Mouse (Mus musculus): ENCODE results near the gene Capza1. TPM values are rescaled to one million over a fixed set of nuclear protein-coding genes. Genes with fewer than 3 reads are reported as not detected.

Gene Capza1
- polyA plus RNA-seq, 1 experiment from 2014 or later: 208 TPM

- peak within 1 kb of the TSS; percentile 80 for H3K4me2 ChIP-seq
- no peak within 1 kb of the TSS for H3K27ac ChIP-seq
- H3K36me3 ChIP-seq (replicated peaks): no peaks in the 10 kb centered on the region
- no peaks in the 10 kb centered on the region for H3K9me3 ChIP-seq
- H3K4me1 ChIP-seq: peaks cover 24% of the 10 kb centered on the region
- peak within 1 kb of the TSS; percentile 44 for H3K4me3 ChIP-seq (replicated peaks)
- peaks cover 99% of the 10 kb centered on the region for H3K27me3 ChIP-seq
- H3K9ac ChIP-seq: peak within 1 kb of the TSS; percentile 44
- ATAC-seq (ENCODE audit: low FRiP score): peak; percentile 17; the same call in 1 of the 2 replicates
- WGBS: under 1% methylated on average over 26 of the region's 26 CpGs
Observed at GRCm38 (mm10) chr3:104781471-104781903, 82.8 kb downstream of the Capza1 start, which contains the start of gene Fam19a3. Gene Fam19a3, minus strand, starts transcription at chr3:104781840.

DNA sequence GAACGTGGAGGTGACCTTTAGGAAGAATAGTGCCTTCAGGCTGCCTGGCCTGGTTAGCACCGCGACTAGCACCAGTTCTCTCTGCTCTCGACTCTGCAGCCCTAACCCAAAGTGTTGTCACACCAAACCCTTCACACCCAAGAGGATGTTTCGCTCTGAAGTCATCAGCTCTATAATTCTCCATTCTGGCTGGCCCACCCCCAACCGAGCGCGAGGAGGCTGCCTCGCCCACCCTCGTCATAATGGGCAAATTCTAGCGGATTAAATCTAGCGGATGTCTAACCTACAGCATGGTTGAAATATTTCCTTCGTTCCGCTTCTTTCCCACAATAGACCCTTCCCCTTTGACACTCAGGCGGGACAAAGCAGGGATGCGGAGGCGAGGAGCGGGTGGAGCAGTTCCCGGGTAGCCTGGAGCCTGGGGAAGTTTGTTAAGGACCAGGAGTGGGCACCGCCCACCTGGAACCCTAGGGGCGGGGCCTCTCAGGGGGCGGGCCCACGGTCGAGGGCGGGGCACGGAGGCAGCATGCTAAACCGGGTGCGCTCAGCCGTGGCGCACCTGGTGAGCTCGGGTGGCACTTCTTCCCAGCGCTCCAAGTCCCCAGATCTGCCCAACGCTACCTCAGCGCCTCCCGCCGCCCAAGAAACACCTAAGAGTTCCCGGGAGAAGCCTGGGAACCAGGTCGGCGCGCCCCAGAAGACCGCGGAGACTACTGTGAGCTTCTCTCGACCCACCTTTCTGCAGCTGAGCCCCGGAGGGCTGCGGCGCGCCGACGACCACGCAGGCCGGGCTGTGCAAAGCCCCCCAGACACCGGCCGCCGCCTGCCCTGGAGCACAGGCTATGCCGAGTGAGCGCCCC lies 83.5 kb downstream of the Capza1 start, which contains the start of gene Ppm1j:
Gene Ppm1j, plus strand, starts transcription at position 496 of the 860 bp plus-strand sequence.
- Histone ChIP-seq H3K36me3 (replicated peaks) (no peaks in the 10 kb centered on the region), H3K9ac (peak within 1 kb of the TSS; percentile 44), H3K27ac (no peak within 1 kb of the TSS), H3K4me3 (replicated peaks) (peak within 1 kb of the TSS; percentile 44), H3K9me3 (no peaks in the 10 kb centered on the region), H3K27me3 (peaks cover 100% of the 10 kb centered on the region), H3K4me2 (peak within 1 kb of the TSS; percentile 80), H3K4me1 (peaks cover 24% of the 10 kb centered on the region)
- peak; percentile 74 for ATAC-seq (ENCODE audit: low FRiP score)
- under 1% methylated on average over 56 of the region's 56 CpGs for WGBS

- no peak for ATAC-seq (ENCODE audit: low FRiP score)
- no peak overlapping the region for H3K27ac ChIP-seq
- under 1% methylated on average over 7 of the region's 7 CpGs for WGBS
- peaks cover 24% of the 10 kb centered on the region for H3K4me1 ChIP-seq
- no peak overlapping the region for H3K4me3 ChIP-seq (replicated peaks)
- H3K36me3 ChIP-seq (replicated peaks): no peaks in the 10 kb centered on the region
- no peaks in the 10 kb centered on the region for H3K9me3 ChIP-seq
- no peak overlapping the region for H3K9ac ChIP-seq
- H3K27me3 ChIP-seq: peaks cover 96% of the 10 kb centered on the region
- no peak overlapping the region for H3K4me2 ChIP-seq
Observed at GRCm38 (mm10) chr3:104779949-104780348, 84.4 kb downstream of the Capza1 start.

DNA sequence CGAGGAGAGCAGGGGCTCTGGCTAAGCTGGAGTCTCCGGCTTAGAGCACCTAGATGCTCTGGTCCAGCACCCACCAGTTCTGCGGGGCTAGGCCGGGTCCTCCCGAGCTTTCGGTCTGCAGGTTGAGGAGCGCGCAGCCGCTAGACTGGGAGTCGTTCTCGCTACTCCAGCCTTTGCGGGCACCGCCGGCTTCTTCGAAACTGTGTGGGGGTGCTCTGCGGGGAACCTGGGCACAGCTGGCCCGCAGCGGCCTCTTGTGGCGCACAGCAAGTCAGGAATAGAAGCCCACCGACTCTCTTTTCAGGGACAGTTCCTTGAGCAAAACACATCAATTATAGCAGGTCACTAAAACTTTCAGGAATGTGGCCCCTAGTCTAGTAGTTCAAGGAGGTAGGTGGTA lies 87.0 kb downstream of the Capza1 start:
- ATAC-seq (ENCODE audit: low FRiP score): 0 out of 2 replicates have a peak, but pooled peaks have one; percentile 24
- H3K9me3 ChIP-seq: no peaks in the 10 kb centered on the region
- H3K4me3 ChIP-seq (replicated peaks): peak overlapping the region; percentile 37
- H3K4me1 ChIP-seq: peaks cover 24% of the 10 kb centered on the region
- H3K36me3 ChIP-seq (replicated peaks): no peaks in the 10 kb centered on the region
- peak overlapping the region; percentile 44; the same call in 1 of the 2 replicates for H3K9ac ChIP-seq
- WGBS: under 1% methylated on average over 20 of the region's 20 CpGs
- peak overlapping the region; percentile 60 for H3K4me2 ChIP-seq
- no peak overlapping the region for H3K27ac ChIP-seq
- H3K27me3 ChIP-seq: peaks cover 82% of the 10 kb centered on the region

DNA sequence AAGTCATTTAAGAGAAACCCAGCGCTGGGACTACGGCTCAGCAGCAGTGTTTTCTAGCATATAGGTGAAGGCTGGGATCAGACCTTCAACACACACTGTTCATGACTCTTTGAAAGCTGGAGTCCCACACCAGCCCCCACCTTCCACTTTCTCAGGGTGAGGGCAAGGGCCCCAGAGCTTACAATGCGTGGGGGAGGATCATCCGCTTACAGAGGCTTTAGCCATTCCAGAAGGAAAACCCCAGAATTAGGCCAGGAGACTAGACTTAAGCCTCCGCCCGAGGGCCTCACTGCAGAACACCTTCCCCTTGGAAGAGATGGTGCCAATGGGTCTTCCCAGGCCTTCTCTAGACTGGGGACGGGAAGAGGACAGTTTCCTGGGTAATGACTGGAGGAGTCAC lies 91.0 kb downstream of the Capza1 start:
- Histone ChIP-seq H3K9me3 (no peaks in the 10 kb centered on the region), H3K27me3 (peaks cover 42% of the 10 kb centered on the region), H3K4me2 (no peak overlapping the region), H3K9ac (no peak overlapping the region), H3K27ac (no peak overlapping the region), H3K4me3 (replicated peaks) (no peak overlapping the region), H3K4me1 (peaks cover 9% of the 10 kb centered on the region), H3K36me3 (replicated peaks) (no peaks in the 10 kb centered on the region)
- WGBS: 74% methylated on average over 7 of the region's 7 CpGs
- no peak for ATAC-seq (ENCODE audit: low FRiP score)

Other genes with a start within 250 kb of the Capza1 start
- gene Slc16a1, start 225.8 kb downstream of the Capza1 start, polyA plus RNA-seq (2016; fragmentation: Nextera tagmentation; extraction: Ambion mirVana): 29.9 and 32.1 TPM in 2 replicates
- gene Ppm1j, start 83.4 kb downstream of the Capza1 start, polyA plus RNA-seq (2016; fragmentation: Nextera tagmentation; extraction: Ambion mirVana): 1.0 and 1.5 TPM in 2 replicates
- 0.23 TPM in 1 of 2 replicates, not detected in the other for gene Fam19a3, start 82.7 kb downstream of the Capza1 start, polyA plus RNA-seq (2016; fragmentation: Nextera tagmentation; extraction: Ambion mirVana)
- 69.5 and 73.1 TPM in 2 replicates for gene Rhoc, start 76.1 kb downstream of the Capza1 start, polyA plus RNA-seq (2016; fragmentation: Nextera tagmentation; extraction: Ambion mirVana)
- 15.7 and 20.6 TPM in 2 replicates for gene Mov10, start 45.9 kb downstream of the Capza1 start, polyA plus RNA-seq (2016; fragmentation: Nextera tagmentation; extraction: Ambion mirVana)
- 36.7 and 40.1 TPM in 2 replicates for gene St7l, start 500 bp downstream of the Capza1 start, polyA plus RNA-seq (2016; fragmentation: Nextera tagmentation; extraction: Ambion mirVana)
- 0.85 and 1.5 TPM in 2 replicates for gene Wnt2b, start 97.4 kb upstream of the Capza1 start, polyA plus RNA-seq (2016; fragmentation: Nextera tagmentation; extraction: Ambion mirVana)
- gene Cttnbp2nl, start 188.6 kb upstream of the Capza1 start, polyA plus RNA-seq (2016; fragmentation: Nextera tagmentation; extraction: Ambion mirVana): 53.1 and 65.8 TPM in 2 replicates
- not detected in 2 replicates for gene 4930564D02Rik, start 202.3 kb upstream of the Capza1 start, polyA plus RNA-seq (2016; fragmentation: Nextera tagmentation; extraction: Ambion mirVana)